10 mouse cellular contexts compared by ENCODE assay signal in the genomic region with DNA sequence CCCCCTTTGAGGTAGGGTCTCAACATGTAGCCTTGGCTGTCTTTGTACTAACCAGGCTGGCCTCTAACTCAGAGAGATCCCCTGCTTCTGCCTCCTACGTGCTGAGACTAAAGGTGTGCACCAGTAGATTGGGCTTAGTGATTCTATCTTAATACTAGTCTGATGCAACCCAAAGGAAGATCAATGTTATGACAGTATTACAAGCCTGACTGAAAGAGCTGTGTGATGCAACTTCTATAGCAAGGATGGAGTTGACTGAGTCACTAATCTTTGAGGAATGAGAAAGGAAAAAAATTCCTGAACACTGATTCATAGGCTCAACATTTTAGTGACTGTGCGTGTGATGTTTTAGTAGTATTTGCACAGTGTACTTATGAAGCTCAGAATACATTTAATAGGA. TPM values are rescaled to one million over a fixed set of nuclear protein-coding genes. Genes with fewer than 3 reads are reported as not detected.
A peak's percentile ranks its signal among the peaks of the same experiment; 100 is the strongest.
DNase-seq lines count a peak whose midpoint lies in the region; ATAC-seq and TF ChIP-seq lines count a peak whose summit lies in the region.
"Had no signal": no experiment of that assay in that cellular context is flagged by ENCODE, and none has a peak within 500 bp of the region (broad histone marks: within the 10 kb centered on the region; RNA-seq: fewer than 3 reads in every experiment).

No protein-coding gene starts in this region.

- H3K9me3 ChIP-seq in midbrain, embryonic 10.5 days (replicated peaks): no peaks in the 10 kb centered on the region
- no peaks in the 10 kb centered on the region for H3K9me3 ChIP-seq in midbrain, embryonic 16.5 days (replicated peaks; ENCODE audit: control insufficient read depth, low read length, poor library complexity, severe bottlenecking)
- H3K9me3 ChIP-seq in limb, embryonic 15.5 days: no peaks in the 10 kb centered on the region
- no peaks in the 10 kb centered on the region for H3K9me3 ChIP-seq in stomach, embryonic 16.5 days (replicated peaks; ENCODE audit: control insufficient read depth, low read length)

- no peak for DNase-seq in gastrocnemius, adult 2 months
- DNase-seq in gastrocnemius, postnatal 10 days: no peak
- DNase-seq in midbrain, embryonic 10.5 days (ENCODE audit: low spot score): no peak
- DNase-seq in layer of hippocampus, adult 9-10 months (ENCODE audit: low spot score): no peak
- DNase-seq: adrenal gland, adult 8-10 months; right cerebral cortex, postnatal 4 days had no signal

- peaks cover 30% of the 10 kb centered on the region for H3K4me1 ChIP-seq in midbrain, embryonic 10.5 days
- H3K4me1 ChIP-seq in midbrain, embryonic 16.5 days (ENCODE audit: control insufficient read depth, insufficient read depth, low read length): peaks cover 27% of the 10 kb centered on the region
- peaks cover 24% of the 10 kb centered on the region for H3K4me1 ChIP-seq in limb, embryonic 15.5 days
- H3K4me1 ChIP-seq in stomach, embryonic 16.5 days (ENCODE audit: control insufficient read depth, insufficient read depth, low read length): peaks cover 25% of the 10 kb centered on the region

- no peak for ATAC-seq in midbrain, embryonic 16.5 days
- no peak for ATAC-seq in limb, embryonic 15.5 days (ENCODE audit: insufficient number of reproducible peaks, low FRiP score, low TSS enrichment, low read depth)
- no peak for ATAC-seq in stomach, embryonic 16.5 days (ENCODE audit: insufficient read depth, low FRiP score)
- ATAC-seq in frontal cortex, adult (ENCODE audit: low TSS enrichment): no peak

- no peak overlapping the region for H3K4me2 ChIP-seq in midbrain, embryonic 16.5 days (ENCODE audit: low read length)
- H3K4me2 ChIP-seq in limb, embryonic 15.5 days: peak overlapping the region; percentile 56; the same call in 1 of the 2 replicates
- no peak overlapping the region for H3K4me2 ChIP-seq in stomach, embryonic 16.5 days (ENCODE audit: low read depth, low read length)

- no peak overlapping the region for H3K27ac ChIP-seq in gastrocnemius, adult 2 months
- no peak overlapping the region for H3K27ac ChIP-seq in midbrain, embryonic 10.5 days (replicated peaks)
- no peak overlapping the region for H3K27ac ChIP-seq in midbrain, embryonic 16.5 days (ENCODE audit: low read length)
- no peak overlapping the region for H3K27ac ChIP-seq in limb, embryonic 15.5 days
- peak overlapping the region; percentile 31; the same call in 1 of the 2 replicates for H3K27ac ChIP-seq in stomach, embryonic 16.5 days (ENCODE audit: low read length)

- no peak overlapping the region for H3K9ac ChIP-seq in midbrain, embryonic 16.5 days (ENCODE audit: low read depth, low read length)
- no peak overlapping the region for H3K9ac ChIP-seq in limb, embryonic 15.5 days
- H3K9ac ChIP-seq in stomach, embryonic 16.5 days (ENCODE audit: low read length): no peak overlapping the region

- peak overlapping the region; percentile 89 for H3K4me3 ChIP-seq in gastrocnemius, adult 2 months
- H3K4me3 ChIP-seq in midbrain, embryonic 10.5 days: peak overlapping the region; percentile 100
- no peak overlapping the region for H3K4me3 ChIP-seq in midbrain, embryonic 16.5 days (ENCODE audit: low read depth, low read length)
- no peak overlapping the region for H3K4me3 ChIP-seq in limb, embryonic 15.5 days
- no peak overlapping the region for H3K4me3 ChIP-seq in stomach, embryonic 16.5 days (replicated peaks; ENCODE audit: low read length)

- intact Hi-C loops in gastrocnemius, adult 2 months (cut with DNase I): no loop called here

- TF ChIP-seq CTCF in gastrocnemius, adult 2 months (IDR thresholded peaks at IDR 0.05): no peak

- H3K36me3 ChIP-seq in midbrain, embryonic 10.5 days: peaks cover 32% of the 10 kb centered on the region
- peaks cover 17% of the 10 kb centered on the region for H3K36me3 ChIP-seq in midbrain, embryonic 16.5 days (ENCODE audit: control insufficient read depth, insufficient read depth, low read length)
- H3K36me3 ChIP-seq in limb, embryonic 15.5 days: peaks cover 20% of the 10 kb centered on the region
- peaks cover 15% of the 10 kb centered on the region for H3K36me3 ChIP-seq in stomach, embryonic 16.5 days (ENCODE audit: control insufficient read depth, insufficient read depth, low read length)

- 90% methylated on average over 2 of the region's 2 CpGs for WGBS in midbrain, embryonic 10.5 days
- 95% methylated on average over 2 of the region's 2 CpGs for WGBS in midbrain, embryonic 16.5 days
- 88% methylated on average over 2 of the region's 2 CpGs for WGBS in limb, embryonic 15.5 days
- WGBS in stomach, embryonic 16.5 days: 83% methylated on average over 2 of the region's 2 CpGs

- H3K27me3 ChIP-seq in midbrain, embryonic 10.5 days (ENCODE audit: low read depth, poor library complexity, severe bottlenecking): no peaks in the 10 kb centered on the region
- H3K27me3 ChIP-seq in midbrain, embryonic 16.5 days (ENCODE audit: control insufficient read depth, insufficient read depth, low read depth, low read length): no peaks in the 10 kb centered on the region
- no peaks in the 10 kb centered on the region for H3K27me3 ChIP-seq in limb, embryonic 15.5 days
- no peaks in the 10 kb centered on the region for H3K27me3 ChIP-seq in stomach, embryonic 16.5 days (ENCODE audit: control insufficient read depth, insufficient read depth, low read length)

RNA-seq across cellular contexts. Expression of gene Hspa5, which starts 1.7 kb away (rescaled TPM):
- 100 to 1,000 TPM; 174 to 245 TPM for total RNA-seq in gastrocnemius, adult 2 months (2021)
- total RNA-seq in gastrocnemius, postnatal 10 days (2021): 100 to 1,000 TPM; 187 to 207 TPM
- polyA plus RNA-seq in midbrain, embryonic 10.5 days (2016; fragmentation: Nextera tagmentation; extraction: Ambion mirVana): 811 and 977 TPM in 2 replicates
- polyA plus RNA-seq in midbrain, embryonic 16.5 days (2015; fragmentation: Nextera tagmentation; extraction: Ambion mirVana): 420 and 450 TPM in 2 replicates
- 944 and 970 TPM in 2 replicates for polyA plus RNA-seq in limb, embryonic 15.5 days (2015; fragmentation: Nextera tagmentation; extraction: Ambion mirVana)
- 941 and 997 TPM in 2 replicates for polyA plus RNA-seq in stomach, embryonic 16.5 days (2015; fragmentation: Nextera tagmentation; extraction: Ambion mirVana)

RNA-seq across cellular contexts. Expression of gene Gapvd1, which starts 15.0 kb away (rescaled TPM):
- 10 to 100 TPM; 34.0 to 35.5 TPM for total RNA-seq in gastrocnemius, adult 2 months (2021)
- 10 to 100 TPM; 37.7 to 46.4 TPM for total RNA-seq in gastrocnemius, postnatal 10 days (2021)
- 87.0 and 96.2 TPM in 2 replicates for polyA plus RNA-seq in midbrain, embryonic 10.5 days (2016; fragmentation: Nextera tagmentation; extraction: Ambion mirVana)
- polyA plus RNA-seq in midbrain, embryonic 16.5 days (2015; fragmentation: Nextera tagmentation; extraction: Ambion mirVana): 107 and 113 TPM in 2 replicates
- polyA plus RNA-seq in limb, embryonic 15.5 days (2015; fragmentation: Nextera tagmentation; extraction: Ambion mirVana): 84.6 and 85.5 TPM in 2 replicates
- 73.4 and 81.4 TPM in 2 replicates for polyA plus RNA-seq in stomach, embryonic 16.5 days (2015; fragmentation: Nextera tagmentation; extraction: Ambion mirVana)

RNA-seq across cellular contexts. Expression of gene Rabepk, which starts 29.7 kb away (rescaled TPM):
- 1 to 10 TPM; 7.9 to 8.3 TPM for total RNA-seq in gastrocnemius, adult 2 months (2021)
- 1 to 10 TPM; 8.8 to 10.0 TPM for total RNA-seq in gastrocnemius, postnatal 10 days (2021)
- polyA plus RNA-seq in midbrain, embryonic 10.5 days (2016; fragmentation: Nextera tagmentation; extraction: Ambion mirVana): 40.3 and 41.6 TPM in 2 replicates
- polyA plus RNA-seq in midbrain, embryonic 16.5 days (2015; fragmentation: Nextera tagmentation; extraction: Ambion mirVana): 24.5 and 27.4 TPM in 2 replicates
- 39.7 and 41.1 TPM in 2 replicates for polyA plus RNA-seq in limb, embryonic 15.5 days (2015; fragmentation: Nextera tagmentation; extraction: Ambion mirVana)
- polyA plus RNA-seq in stomach, embryonic 16.5 days (2015; fragmentation: Nextera tagmentation; extraction: Ambion mirVana): 33.4 and 40.6 TPM in 2 replicates

RNA-seq across cellular contexts. Expression of gene Fbxw2, which starts 56.1 kb away (rescaled TPM):
- total RNA-seq in gastrocnemius, adult 2 months (2021): 10 to 100 TPM; 52.5 to 53.2 TPM
- 10 to 100 TPM; 46.6 to 48.1 TPM for total RNA-seq in gastrocnemius, postnatal 10 days (2021)
- polyA plus RNA-seq in midbrain, embryonic 10.5 days (2016; fragmentation: Nextera tagmentation; extraction: Ambion mirVana): 74.0 and 80.3 TPM in 2 replicates
- 102 and 106 TPM in 2 replicates for polyA plus RNA-seq in midbrain, embryonic 16.5 days (2015; fragmentation: Nextera tagmentation; extraction: Ambion mirVana)
- 82.1 and 94.4 TPM in 2 replicates for polyA plus RNA-seq in limb, embryonic 15.5 days (2015; fragmentation: Nextera tagmentation; extraction: Ambion mirVana)
- 73.5 and 74.5 TPM in 2 replicates for polyA plus RNA-seq in stomach, embryonic 16.5 days (2015; fragmentation: Nextera tagmentation; extraction: Ambion mirVana)

Comparison
In these comparisons a context has a peak if more than half of its experiments do, and no peak if none do; other contexts are left out.
1. H3K4me3 ChIP-seq: peak in gastrocnemius, adult 2 months (single experiment) and midbrain, embryonic 10.5 days (single experiment); none in midbrain, embryonic 16.5 days (single experiment), limb, embryonic 15.5 days (single experiment) and stomach, embryonic 16.5 days (single experiment).